Mouse (Mus musculus): Measurements from ENCODE around the gene Cyth2.
A peak's percentile ranks its signal among the peaks of the same experiment; 100 is the strongest.

Gene Cyth2

GRCm38 (mm10) chr7:45813787-45814779, at the start of gene Cyth2:
TSS of gene Cyth2 (minus strand) at chr7:45814581.
- peak; percentile 99 to 100 for DNase-seq (ENCODE audit: inconsistent age in 2 of 2, low spot score in 1 of 2)

GRCm38 (mm10) chr7:45862804-45863203, 48.4 kb upstream of the Cyth2 start:
- DNase-seq (ENCODE audit: inconsistent age in 2 of 2, low spot score in 1 of 2): no peak

GRCm38 (mm10) chr7:45859008-45859407, 44.6 kb upstream of the Cyth2 start:
- DNase-seq (ENCODE audit: inconsistent age in 2 of 2, low spot score in 1 of 2): no peak

GRCm38 (mm10) chr7:45856950-45857901, 42.8 kb upstream of the Cyth2 start:
- DNase-seq (ENCODE audit: inconsistent age in 2 of 2, low spot score in 1 of 2): no peak

GRCm38 (mm10) chr7:45853089-45853488, 38.7 kb upstream of the Cyth2 start:
- DNase-seq (ENCODE audit: inconsistent age in 2 of 2, low spot score in 1 of 2): no peak

GRCm38 (mm10) chr7:45850661-45851060, 36.3 kb upstream of the Cyth2 start:
- DNase-seq (ENCODE audit: inconsistent age in 2 of 2, low spot score in 1 of 2): peak; percentile 26 to 69

- no peak for DNase-seq (ENCODE audit: inconsistent age in 2 of 2, low spot score in 1 of 2)
Measured at GRCm38 (mm10) chr7:45848447-45849027, 34.2 kb upstream of the Cyth2 start.

- DNase-seq (ENCODE audit: inconsistent age in 2 of 2, low spot score in 1 of 2): no peak
Measured at GRCm38 (mm10) chr7:45842950-45843744, 28.8 kb upstream of the Cyth2 start.

GRCm38 (mm10) chr7:45833924-45834323, 19.5 kb upstream of the Cyth2 start:
- no peak for DNase-seq (ENCODE audit: inconsistent age in 2 of 2, low spot score in 1 of 2)

- DNase-seq (ENCODE audit: inconsistent age in 2 of 2, low spot score in 1 of 2): peak in 1 of 2 experiments; percentile 54
Measured at GRCm38 (mm10) chr7:45833148-45833790, 18.9 kb upstream of the Cyth2 start.

GRCm38 (mm10) chr7:45832428-45832827, 18.0 kb upstream of the Cyth2 start:
- no peak for DNase-seq (ENCODE audit: inconsistent age in 2 of 2, low spot score in 1 of 2)

- DNase-seq (ENCODE audit: inconsistent age in 2 of 2, low spot score in 1 of 2): no peak
Measured at GRCm38 (mm10) chr7:45831128-45831525, 16.7 kb upstream of the Cyth2 start.

GRCm38 (mm10) chr7:45830427-45831127, 16.2 kb upstream of the Cyth2 start, which contains the start of gene Grwd1:
TSS of gene Grwd1 (minus strand) at chr7:45830944.
- DNase-seq (ENCODE audit: inconsistent age in 2 of 2, low spot score in 1 of 2): peak; percentile 89 to 96

- peak in 1 of 2 experiments; percentile 66 for DNase-seq (ENCODE audit: inconsistent age in 2 of 2, low spot score in 1 of 2)
Measured at GRCm38 (mm10) chr7:45826631-45827030, 12.2 kb upstream of the Cyth2 start.

- no peak for DNase-seq (ENCODE audit: inconsistent age in 2 of 2, low spot score in 1 of 2)
Measured at GRCm38 (mm10) chr7:45824598-45824997, 10.2 kb upstream of the Cyth2 start, which contains the start of gene Kcnj14. TSS of gene Kcnj14 (minus strand) at chr7:45824782.

- DNase-seq (ENCODE audit: inconsistent age in 2 of 2, low spot score in 1 of 2): no peak
Measured at GRCm38 (mm10) chr7:45820913-45821312, 6.5 kb upstream of the Cyth2 start.

- DNase-seq (ENCODE audit: inconsistent age in 2 of 2, low spot score in 1 of 2): no peak
Measured at GRCm38 (mm10) chr7:45819843-45820242, 5.5 kb upstream of the Cyth2 start.

GRCm38 (mm10) chr7:45815984-45816351, 1.6 kb upstream of the Cyth2 start:
- DNase-seq (ENCODE audit: inconsistent age in 2 of 2, low spot score in 1 of 2): no peak

Measured in adrenal gland, adult (tissue).